In genomic region chr11:15769651-15770617, GRCm38 (mm10) we compare ENCODE assay signal across 15 mouse cellular contexts.
A peak's percentile ranks its signal among the peaks of the same experiment; 100 is the strongest.
DNase-seq lines count a peak whose midpoint lies in the region; ATAC-seq lines count a peak whose summit lies in the region.
"Had no signal": no experiment of that assay in that cellular context is flagged by ENCODE, and none has a peak within 500 bp of the region (broad histone marks: within the 10 kb centered on the region; RNA-seq: fewer than 3 reads in every experiment).

No protein-coding gene starts in this region.

- no peak overlapping the region for H3K4me3 ChIP-seq in hindbrain, embryonic 16.5 days (ENCODE audit: low read length)
- H3K4me3 ChIP-seq: embryonic facial prominence, embryonic 13.5 days had no signal

- WGBS in hindbrain, embryonic 16.5 days: 60% methylated on average over 3 of the region's 3 CpGs

- no peaks in the 10 kb centered on the region for H3K36me3 ChIP-seq in hindbrain, embryonic 16.5 days (ENCODE audit: control insufficient read depth, insufficient read depth, low read length)
- H3K36me3 ChIP-seq: embryonic facial prominence, embryonic 13.5 days had no signal

- no peaks in the 10 kb centered on the region for H3K4me1 ChIP-seq in hindbrain, embryonic 16.5 days (ENCODE audit: control insufficient read depth, insufficient read depth, low read depth, low read length)
- H3K4me1 ChIP-seq: embryonic facial prominence, embryonic 13.5 days had no signal

- H3K9ac ChIP-seq in hindbrain, embryonic 16.5 days (ENCODE audit: low read depth, low read length): no peak overlapping the region
- H3K9ac ChIP-seq: embryonic facial prominence, embryonic 13.5 days had no signal

- no peak overlapping the region for H3K4me2 ChIP-seq in hindbrain, embryonic 16.5 days (ENCODE audit: low read length)
- H3K4me2 ChIP-seq: embryonic facial prominence, embryonic 13.5 days; liver, embryonic 11.5 days had no signal

- H3K9me3 ChIP-seq in hindbrain, embryonic 16.5 days (ENCODE audit: control insufficient read depth, low read length): no peaks in the 10 kb centered on the region
- H3K9me3 ChIP-seq: embryonic facial prominence, embryonic 13.5 days had no signal

- no peaks in the 10 kb centered on the region for H3K27me3 ChIP-seq in hindbrain, embryonic 16.5 days (replicated peaks; ENCODE audit: control insufficient read depth, insufficient read depth, low read length)
- H3K27me3 ChIP-seq: embryonic facial prominence, embryonic 13.5 days had no signal

- H3K27ac ChIP-seq in hindbrain, embryonic 16.5 days (ENCODE audit: low read depth, low read length): no peak overlapping the region
- H3K27ac ChIP-seq: embryonic facial prominence, embryonic 13.5 days; kidney, postnatal 0 days; stomach, postnatal 0 days had no signal

- no peak for ATAC-seq in hindbrain, embryonic 16.5 days
- ATAC-seq: activated CD4-positive, CD25-positive, alpha-beta regulatory T cell, adult 4 months had no signal

- DNase-seq in heart, adult 11 months: peak; percentile 91
- DNase-seq in heart, postnatal 4 days: no peak
- peak; percentile 4 for DNase-seq in 416B (ENCODE audit: low read depth)
- peak; percentile 92 for DNase-seq in brain, adult 2 months (ENCODE audit: low read depth, low spot score)
- DNase-seq in layer of hippocampus, adult 9-11 months: peak; percentile 60
- DNase-seq in cerebellum, postnatal 25 days: no peak
- no peak for DNase-seq in urinary bladder, postnatal 25 days (ENCODE audit: low spot score)
- DNase-seq: cerebellum, adult 9-10 months; retina, postnatal 1 day had no signal

Comparison
In these comparisons a context has a peak if more than half of its experiments do, and no peak if none do; other contexts are left out.
1. DNase-seq: peak in heart, adult 11 months (single experiment), 416B (single experiment), brain, adult 2 months (single experiment) and layer of hippocampus, adult 9-11 months (single experiment); none in heart, postnatal 4 days (single experiment), cerebellum, postnatal 25 days (0 of 2) and urinary bladder, postnatal 25 days (single experiment).